Mouse (Mus musculus): ENCODE measurements around the gene Arhgap1.

The Arhgap1 gene

DNA sequence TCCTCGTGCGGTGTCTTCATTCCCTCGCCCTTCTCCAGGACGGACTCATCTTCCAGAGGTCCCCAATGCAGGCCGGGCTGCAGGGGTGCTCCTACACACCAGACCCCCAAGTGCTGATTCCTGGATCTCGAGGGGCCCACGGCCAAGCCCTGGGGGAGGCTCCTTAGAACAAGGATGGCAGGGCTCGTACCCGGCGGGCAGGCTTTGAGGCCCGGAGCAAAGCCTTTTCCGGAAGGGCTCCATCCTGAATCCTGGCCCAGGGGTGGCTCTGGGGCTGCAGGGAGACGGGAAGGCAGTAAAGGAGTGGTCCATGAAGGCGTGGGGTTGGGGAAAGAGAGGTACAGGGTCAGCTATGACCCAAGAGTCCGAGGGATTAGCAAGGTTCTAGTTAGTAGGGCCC is 508 bp upstream of the Arhgap1 start:
- no peak for DNase-seq

DNA sequence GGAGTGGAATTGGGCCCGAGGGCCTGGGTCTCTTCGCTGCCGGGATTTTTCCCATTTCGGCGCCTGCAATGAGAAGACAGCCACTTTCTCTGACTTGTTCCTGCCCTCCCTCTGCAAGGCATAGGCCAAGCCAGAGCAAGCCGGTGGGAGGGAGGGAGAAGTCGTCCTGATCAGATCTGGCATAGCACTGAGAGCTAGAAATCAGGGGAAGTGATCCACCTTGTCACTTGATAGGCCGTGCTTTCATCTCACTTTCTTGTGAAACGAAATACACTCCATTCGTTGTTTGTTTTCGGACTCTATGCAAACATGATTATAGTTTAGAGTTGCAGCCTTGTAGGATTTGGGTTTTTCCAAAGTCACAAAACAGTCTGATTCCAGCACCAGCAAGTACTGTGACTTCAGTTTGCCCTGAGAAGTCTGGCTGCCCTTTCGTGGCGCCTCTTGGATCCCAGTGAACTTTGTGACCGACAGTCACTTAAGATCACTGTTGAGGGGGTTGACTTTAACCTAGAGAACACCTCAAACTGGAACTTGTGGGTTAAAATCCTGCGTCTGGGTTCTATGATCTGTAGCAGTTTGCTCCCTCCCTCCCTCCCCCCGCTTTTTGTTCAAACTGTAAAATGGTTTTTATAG is 818 bp downstream of the Arhgap1 start:
- no peak for DNase-seq

DNA sequence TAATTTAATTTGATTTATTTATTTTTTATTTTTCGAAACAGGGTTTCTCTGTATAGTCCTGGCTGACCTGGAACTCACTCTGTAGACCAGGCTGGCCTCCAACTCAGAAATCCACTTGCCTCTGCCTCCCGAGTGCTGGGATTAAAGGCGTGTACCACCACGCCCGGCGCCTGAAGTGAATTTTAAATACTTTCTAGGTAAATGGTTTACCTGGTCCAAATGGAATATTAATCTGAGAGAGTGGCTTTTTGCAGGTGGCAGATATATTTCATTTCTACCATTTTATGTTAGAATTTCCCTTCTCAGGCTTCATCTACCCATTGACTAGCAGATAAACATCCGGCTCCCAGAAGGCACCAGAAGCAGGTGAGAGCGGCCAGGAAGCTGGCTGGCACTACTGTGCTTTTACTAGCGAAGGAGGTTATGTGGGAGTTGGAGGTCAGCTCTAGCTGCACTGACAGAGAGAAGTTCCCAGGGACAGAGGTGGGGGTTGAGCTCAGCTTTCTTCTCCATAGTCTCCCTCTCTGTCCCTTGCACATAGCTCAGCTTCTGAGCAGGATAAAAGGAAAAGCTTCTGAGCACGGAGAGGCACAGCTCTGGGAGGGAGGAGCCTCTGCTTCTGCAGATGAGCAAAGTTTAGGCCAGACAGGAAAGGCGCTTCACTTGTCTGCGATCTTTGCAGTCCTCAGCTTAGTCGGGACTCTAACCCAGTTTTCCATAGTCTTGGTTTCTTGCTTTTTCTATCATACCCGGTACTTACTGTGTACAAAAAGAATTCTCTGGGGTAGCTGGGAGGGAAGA is 2.0 kb downstream of the Arhgap1 start:
- no peak for DNase-seq

DNA sequence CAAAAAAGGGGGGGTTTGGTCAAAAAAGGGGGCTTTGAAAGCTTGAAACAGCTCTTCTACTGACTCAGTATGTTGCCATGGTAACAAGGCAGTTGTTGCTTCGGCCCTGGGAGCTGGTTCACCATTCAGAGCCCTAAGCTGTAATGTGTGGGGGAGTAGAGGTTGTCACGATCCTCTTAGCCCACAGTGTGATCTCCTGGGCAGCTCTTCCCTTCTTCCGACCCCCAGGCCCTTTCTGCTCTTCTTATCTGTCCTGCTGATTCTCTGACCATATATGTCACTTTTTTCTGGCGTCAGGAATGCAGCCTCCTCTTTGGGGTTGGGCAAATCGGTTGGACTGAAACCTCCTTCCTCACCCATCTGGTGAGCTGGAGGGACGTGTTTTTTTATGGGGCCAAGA is 3.2 kb downstream of the Arhgap1 start:
- peak in 1 of 2 experiments; percentile 21 for DNase-seq

DNA sequence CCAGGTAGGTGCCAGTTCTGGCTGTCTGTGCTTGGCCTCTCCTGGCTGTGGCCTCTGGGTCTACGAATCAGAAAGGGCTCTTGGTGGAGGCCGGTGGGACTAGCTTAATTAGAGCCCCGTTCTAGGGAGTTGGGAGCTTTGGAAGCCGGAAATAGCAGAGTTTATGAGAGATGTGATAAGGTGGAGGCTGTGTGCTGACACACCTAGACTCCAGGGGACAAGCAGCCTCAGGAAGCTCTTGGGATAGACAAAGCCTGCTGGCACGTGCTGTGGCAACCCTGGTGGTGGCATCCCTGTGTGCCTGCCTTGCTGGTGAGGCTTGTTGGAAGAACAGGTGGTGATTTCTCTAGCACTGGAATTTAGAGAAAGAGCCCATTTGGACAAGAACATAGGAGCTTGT is 5.7 kb downstream of the Arhgap1 start:
- DNase-seq = no peak

- DNase-seq = peak; percentile 33 to 71
Observed at GRCm38 (mm10) chr2:91655827-91656226, 6.2 kb downstream of the Arhgap1 start.

DNA sequence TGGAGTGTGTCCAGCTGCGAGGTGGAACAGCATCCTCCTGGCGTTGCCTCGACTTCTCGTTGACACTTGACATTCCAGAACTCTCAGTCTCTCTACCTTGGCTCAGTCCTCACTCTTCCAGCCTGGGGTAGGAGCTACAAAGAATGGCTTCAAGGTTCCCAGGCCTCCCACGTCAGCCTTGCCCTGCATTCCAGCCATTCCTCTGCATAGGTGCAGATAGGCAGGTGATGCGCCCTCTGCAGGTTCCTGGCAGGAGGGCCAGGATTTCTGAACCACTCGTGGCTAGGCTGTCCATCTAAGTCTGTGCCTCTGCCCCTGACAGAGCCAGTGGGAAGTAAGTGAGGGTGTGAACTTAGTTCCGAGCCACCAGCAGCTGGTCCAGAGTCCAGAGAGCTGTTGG is 7.1 kb downstream of the Arhgap1 start:
- peak; percentile 55 to 78 for DNase-seq

DNA sequence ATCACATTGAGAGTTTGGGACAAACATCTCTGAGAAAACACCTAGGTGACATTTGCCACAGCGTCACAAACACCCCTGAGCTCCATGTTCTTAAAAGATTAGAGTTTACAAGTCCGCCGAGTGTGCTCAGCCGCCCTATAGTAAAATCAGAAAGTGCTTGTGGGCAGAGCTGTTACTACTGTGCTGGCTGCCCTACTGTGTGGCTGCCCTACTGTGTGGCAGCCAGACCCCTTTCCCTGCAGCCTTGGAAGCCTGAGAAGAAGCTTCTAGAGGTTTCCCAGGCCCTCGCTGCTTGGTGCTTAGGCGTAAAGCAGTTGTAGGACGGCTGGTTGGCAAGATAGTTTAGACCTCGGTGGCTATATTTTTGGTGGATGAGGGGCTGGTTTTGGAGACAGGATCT is 10.0 kb downstream of the Arhgap1 start:
- DNase-seq = no peak

DNA sequence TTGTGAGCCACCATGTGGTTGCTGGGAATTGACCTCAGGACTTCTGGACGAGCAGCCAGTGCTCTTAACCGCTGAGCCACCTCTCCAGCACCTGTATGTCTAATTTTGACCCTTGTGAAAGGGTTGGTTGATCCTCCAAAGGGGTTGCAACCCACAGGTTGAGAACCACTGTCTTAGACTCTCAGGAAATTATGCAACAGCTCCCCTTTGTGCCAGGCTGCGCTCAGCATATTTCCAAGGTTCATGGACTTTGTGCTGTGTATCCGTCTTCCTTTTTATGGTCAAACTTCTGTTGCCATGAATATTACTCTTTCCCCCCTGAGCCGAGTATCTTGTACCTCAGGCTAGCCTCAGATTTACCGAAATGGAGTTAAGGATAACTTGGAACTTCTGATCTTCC is 11.3 kb downstream of the Arhgap1 start:
- no peak for DNase-seq

DNA sequence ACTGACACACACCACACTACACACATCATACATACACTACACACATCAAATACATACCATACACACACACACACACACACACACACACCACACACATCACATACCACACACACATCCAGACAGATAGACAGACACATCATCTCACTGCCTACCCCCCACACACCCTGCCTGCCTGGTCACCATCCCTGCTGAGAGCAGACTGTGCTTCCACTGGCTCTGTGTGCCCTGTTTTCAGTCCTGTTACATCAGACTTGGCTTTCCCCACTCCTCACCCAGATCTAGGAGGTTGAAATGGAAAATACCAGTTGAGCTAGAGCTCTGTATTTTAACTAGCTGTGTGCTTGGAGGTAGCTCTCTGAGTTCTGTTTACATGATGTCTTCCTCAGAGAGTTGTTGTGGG is 15.1 kb downstream of the Arhgap1 start:
- DNase-seq = no peak

DNA sequence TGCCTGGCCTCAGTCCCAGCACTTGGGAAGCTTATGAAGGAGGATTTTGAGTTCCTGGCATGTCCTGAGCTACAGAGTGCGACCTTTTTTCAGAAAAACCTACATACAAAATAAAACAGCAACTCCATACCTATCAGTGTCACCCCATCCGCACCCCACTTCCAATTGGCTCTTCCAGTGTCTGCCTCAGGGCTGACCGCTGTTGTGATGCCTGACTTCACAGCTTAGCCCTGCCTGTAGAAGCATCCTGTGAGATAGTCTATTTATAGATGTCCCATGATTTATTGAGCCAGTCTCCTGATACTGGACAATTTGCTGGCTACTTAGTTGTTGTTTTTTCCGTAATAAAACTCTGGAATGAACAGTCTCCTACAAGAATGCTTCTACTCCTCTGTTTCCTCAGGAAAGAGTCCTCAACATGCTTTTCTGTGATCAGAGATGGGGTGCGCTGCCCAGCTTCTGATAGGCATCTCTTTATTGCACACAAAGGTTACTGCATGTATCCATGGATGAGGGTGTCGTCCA is 16.8 kb downstream of the Arhgap1 start:
- DNase-seq = no peak

- DNase-seq = no peak
Observed at GRCm38 (mm10) chr2:91667747-91668146, 18.1 kb downstream of the Arhgap1 start.

GRCm38 (mm10) chr2:91669326-91669725 is 19.7 kb downstream of the Arhgap1 start:
- DNase-seq = no peak

- DNase-seq = peak in 1 of 2 experiments; percentile 18
Observed at GRCm38 (mm10) chr2:91670038-91670437, 20.4 kb downstream of the Arhgap1 start.

DNA sequence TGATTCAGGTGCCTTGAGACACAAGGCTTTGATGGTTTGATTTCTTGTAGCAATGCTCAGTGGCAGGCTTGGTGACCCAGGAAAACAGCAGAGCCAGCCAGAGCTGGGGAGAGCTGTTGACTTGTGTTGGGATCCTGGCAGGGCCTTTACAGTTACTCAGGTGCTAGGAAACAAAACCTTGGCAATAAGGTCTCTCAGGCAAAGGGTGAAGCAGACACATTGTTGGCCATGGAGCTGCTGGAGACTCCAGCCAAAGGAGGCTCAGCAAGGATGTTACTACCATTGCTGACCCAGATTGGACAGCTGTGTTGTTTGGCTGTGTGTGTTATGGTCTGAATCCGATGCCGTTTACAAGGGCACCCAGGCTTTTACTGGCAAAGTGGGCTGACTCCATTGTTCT is 23.9 kb downstream of the Arhgap1 start:
- no peak for DNase-seq

DNA sequence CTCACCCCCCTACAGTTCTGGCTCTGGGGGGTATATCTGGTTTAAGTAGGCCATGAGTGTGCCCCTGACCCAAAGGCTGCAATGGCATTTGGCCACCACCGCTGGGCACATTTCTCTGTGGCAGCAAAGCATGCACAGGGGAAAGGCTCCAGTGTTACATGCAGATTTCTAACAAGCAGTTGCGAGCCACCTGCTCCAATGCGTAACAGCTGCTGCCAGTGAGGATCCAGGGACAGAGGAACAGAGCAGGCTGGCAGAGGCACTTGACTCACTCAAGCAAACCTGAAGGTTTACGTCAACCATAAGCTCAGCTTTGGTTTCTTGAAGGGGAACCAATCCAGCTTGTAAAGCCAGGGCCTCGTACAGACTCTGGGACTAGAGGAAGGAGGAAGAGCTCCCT is 25.2 kb downstream of the Arhgap1 start:
- DNase-seq = no peak

DNA sequence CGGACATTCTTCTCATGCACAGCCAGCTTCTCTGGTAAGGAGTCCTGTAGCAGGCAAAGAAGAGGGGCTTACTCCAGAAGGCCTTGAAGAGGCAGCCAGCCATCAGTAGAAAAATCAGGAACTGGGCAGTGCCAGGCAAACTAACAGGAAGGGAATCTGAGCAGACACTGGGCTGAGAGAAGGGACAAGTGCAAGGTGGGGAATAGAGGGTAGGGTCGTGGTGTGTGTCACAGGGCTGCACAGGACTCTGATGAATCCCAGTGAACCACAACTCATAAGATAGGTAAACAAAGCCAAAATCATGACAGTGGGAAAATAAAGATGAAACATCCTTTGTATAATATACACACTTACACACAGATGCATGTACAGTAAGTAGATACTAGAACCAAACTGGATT is 26.8 kb downstream of the Arhgap1 start:
- DNase-seq = no peak

DNA sequence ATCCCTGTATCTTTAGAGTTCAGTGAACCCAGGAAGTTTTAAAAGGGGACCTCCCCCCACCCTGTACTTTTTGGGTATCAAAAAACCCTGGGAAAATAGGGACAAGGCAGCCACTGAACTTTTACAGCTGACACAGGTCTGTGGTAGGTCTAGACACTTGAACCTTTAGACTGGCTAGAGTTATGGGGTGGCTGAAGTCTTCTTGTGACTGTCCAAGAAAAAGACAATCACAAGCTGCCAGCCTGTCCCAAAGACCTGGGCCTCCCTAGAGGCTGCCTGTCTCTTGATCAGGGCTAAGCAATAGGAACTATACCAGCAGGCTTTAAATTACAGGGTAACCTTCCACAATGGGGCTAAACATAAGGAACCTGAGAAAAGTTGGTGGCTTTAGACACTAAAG is 27.3 kb downstream of the Arhgap1 start:
- no peak for DNase-seq

DNA sequence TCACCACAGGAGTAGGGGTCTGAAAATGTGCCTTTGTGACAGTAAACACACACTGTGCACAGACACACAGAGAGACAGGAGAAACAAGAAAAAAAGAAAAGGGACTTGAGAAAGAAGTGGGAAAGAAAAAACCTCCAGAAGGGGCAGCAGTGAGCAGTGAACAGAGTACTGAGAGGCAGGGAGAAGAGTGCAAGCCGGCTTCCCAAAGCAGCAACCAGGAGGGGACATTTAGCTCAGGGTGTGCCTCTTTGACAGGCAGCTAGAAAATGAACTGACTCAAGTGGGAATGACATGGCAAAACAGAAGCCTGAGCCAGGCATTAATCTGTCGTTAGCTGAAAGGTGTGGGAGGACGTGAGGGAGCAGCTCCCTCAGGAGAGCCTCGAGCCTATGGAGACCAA is 33.2 kb downstream of the Arhgap1 start:
- DNase-seq = peak in 1 of 2 experiments; percentile 66

DNA sequence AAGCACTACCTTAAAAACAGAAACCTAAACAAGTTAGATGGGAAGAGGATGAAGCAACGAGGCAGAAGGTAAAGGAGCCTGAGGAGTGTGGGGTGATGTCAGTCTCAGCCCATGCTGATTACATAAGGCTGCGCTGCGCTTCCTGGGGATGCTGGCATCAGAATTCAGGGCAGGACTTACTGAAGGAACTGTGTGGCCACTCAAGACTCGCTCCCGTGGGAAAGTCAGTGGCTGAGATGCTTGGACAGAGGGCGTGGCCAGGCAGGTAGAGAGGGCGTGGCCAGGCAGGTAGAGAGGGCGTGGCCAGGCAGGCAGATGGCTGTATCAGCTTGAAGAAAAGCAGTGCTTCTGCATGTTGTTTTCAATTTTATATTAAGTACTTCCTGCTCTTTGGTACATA is 34.3 kb downstream of the Arhgap1 start:
- peak; percentile 31 to 37 for DNase-seq

DNA sequence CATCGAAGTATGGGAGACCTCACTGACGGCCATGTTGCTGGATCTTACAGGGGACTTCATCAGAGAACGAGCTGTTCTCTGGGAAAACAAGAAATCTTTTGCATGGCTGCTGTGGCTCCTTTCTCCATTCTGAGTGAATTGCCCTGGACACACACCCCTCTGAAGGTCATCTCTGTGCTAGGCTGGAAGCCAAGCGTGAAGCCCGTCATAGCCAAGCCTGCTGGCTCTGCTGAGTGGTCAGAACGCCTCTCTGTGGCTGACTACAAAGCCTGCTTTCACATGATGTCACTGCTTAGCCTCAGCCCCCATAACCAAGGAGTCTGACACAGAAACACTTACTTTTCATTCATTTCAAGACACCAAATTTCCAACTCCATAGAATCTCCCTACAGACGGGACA is 39.8 kb downstream of the Arhgap1 start:
- DNase-seq = no peak

DNA sequence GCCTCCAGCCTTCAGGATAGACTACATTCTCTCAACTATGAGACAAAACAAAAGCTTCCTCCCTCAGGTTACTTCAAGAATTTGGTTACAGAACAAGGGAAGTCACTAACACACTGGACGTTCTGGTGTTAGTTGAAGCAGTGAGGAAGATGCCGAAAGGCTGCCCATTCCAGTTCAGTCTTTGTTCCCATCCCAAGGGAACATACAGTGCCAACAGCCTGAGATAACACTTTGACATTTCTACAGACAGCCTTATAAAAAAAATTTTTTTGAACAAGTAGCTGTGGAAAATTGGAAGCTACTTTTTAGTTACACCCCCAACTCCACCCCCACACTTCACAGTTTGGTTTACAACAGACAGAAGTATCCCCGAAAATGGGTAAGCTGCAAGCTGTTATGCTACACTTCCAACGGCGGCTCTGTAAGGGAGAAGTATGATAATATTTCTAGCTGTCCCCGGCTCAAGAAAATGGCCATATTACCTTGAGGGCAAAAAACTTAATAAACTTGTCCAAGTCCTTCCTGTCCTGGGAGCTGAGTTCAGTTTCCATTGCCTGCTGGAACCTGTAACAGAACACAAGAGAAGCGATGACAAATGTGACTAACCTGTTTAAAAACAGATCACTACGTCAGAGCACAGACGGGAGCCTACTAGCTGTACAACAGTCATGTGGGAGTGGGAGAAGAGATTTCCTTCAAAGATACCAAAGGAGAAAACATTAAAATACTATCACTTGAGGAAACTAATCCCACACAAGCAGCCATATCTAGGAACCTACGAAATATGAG is 46.0 kb downstream of the Arhgap1 start:
- DNase-seq = no peak

GRCm38 (mm10) chr2:91696225-91696590 is 46.5 kb downstream of the Arhgap1 start:
- no peak for DNase-seq

GRCm38 (mm10) chr2:91699225-91699624 is 49.6 kb downstream of the Arhgap1 start:
- DNase-seq = no peak
